Mouse (Mus musculus) kidney, adult 8-10 months (tissue): ENCODE results near the gene Cradd.

Source experiments
- DNase-seq, 2 experiments: peaks; one replicate each; pipeline ENCODE4 v3.0.0; 2022

Gene Cradd

GRCm38 (mm10) chr10:95151012-95151768 lies 172.7 kb downstream of the Cradd start:
- no peak for DNase-seq

GRCm38 (mm10) chr10:95149666-95150065 lies 174.3 kb downstream of the Cradd start:
- DNase-seq, result no peak

- DNase-seq, result no peak
Observed at GRCm38 (mm10) chr10:95148641-95149040, 175.3 kb downstream of the Cradd start.

GRCm38 (mm10) chr10:95147136-95147901 lies 176.6 kb downstream of the Cradd start:
- DNase-seq, result no peak

- peak; percentile 72 to 79 for DNase-seq
Observed at GRCm38 (mm10) chr10:95146491-95146890, 177.4 kb downstream of the Cradd start.

GRCm38 (mm10) chr10:95145204-95145926 lies 178.6 kb downstream of the Cradd start:
- DNase-seq, result peak in 1 of 2 experiments; percentile 60

DNA sequence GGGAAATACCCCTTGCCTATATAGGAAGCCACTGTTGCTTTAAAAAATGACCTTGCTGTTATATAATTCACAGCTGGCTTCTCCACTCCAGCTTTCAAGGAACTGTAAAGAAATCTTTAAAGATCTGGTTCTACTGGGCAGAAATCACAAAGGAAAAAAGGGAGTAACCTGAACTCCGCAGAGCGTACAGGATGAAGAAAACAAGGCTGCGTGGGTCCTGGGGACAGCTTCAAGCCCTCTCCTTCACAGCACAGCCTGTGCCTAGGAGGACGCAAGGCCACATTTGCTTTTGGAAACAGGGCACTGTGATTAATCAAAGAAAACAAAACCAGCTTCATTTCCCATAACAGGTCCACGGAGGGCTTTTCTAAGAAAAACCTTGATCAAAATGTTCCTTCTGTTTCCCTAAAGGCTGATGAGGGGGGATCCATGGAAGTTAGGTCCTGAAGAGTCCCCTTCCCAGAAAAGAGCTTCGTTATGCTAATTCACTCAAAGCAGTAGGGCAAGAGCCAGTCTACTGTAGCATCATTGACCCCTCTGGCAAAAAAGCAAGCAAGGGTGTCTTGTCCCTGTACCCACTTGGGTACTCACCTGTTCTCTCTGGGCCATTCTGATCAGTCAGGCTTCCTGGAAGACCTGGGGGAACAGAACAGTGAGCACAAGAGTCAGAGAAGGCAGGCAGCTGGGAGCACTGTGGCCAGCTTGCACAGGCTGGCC lies 179.4 kb downstream of the Cradd start:
- no peak for DNase-seq

- no peak for DNase-seq
Observed at GRCm38 (mm10) chr10:95143446-95144114, 180.4 kb downstream of the Cradd start.

DNA sequence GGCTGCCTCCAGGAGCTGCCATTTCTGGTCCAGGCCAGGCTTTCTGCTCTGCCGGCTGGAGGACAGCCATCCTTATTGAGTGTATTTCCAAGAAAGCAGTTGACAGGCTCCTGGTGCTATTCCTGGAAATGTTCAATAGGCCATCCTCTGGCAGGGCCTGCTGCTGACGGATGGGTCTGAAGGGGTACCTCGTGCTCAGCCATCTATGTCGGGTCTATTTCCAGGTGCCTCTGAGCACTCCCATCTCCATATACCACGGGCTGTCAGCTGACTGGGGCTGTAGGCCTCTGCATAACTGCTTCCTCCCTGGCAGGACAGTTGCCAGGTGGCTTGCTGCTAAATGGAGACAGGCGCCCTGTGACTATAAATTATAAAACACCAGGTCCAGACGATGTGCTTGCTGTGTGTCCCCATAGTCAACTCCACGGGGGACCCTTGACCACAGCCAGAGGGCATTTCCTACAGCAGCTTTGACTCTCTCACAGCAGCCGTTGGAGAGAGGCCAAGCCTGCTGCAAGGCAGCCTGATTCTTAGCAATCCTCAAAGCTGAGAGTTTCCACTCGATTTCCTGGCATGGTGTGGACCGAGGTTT lies 181.0 kb downstream of the Cradd start:
- DNase-seq, result peak; percentile 81 to 84

DNA sequence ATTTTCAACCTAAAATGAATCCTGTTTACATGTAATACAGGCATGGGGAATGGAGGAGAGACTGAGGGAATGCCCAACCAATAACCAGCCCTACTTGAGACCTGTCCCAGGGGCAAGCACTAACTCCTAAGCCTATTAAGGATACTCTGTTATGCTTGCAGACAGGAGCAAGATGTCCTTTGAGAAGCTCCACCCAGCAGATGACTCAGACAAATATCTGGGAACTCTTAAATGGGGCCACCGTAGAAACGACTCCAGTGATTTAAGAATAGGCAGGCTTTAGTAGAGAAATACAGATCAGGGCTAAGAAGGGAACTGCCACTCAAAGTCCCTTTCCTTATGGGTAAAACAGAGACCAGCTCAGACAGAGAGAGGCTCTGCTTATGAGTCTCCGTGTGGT lies 182.9 kb downstream of the Cradd start:
- no peak for DNase-seq

DNA sequence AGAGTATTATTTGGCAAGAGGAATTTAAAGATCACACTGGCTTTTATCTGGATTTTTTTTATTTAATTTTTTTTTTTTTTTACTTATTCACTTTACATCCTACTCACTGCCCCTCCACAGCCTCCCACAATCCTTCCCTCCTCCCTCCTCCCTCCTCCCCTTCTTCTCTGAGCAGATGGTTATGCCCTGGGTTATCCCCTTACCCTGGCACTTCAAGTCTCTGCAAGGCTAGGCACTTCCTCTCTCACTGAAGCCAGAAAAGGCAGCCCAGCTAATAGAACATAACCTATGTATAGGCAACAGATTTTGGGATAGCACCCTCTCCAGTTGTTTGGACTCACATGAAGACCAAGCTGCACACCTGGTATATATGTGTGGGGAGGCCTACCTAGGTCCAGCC lies 183.7 kb downstream of the Cradd start:
- no peak for DNase-seq

DNA sequence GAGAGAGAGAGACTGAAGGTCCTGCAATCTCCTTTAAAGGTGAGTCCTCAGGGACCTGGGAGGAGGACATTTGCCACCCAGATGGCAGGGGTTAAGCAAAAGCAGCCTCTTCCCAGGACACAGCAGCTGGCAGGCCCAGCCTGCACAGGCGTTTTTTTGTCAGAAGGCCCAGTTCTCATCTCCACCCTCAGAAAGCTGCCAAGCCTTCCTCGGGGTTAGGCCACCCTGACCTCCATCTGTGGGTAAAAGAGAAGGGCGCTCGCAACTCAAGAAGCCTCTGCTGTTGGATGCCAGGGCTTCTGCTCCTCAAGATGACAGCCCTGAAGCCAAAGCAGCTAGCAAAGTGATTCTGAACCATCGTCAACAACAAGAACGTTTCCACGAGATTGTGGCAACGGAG lies 184.3 kb downstream of the Cradd start:
- DNase-seq, result no peak

DNA sequence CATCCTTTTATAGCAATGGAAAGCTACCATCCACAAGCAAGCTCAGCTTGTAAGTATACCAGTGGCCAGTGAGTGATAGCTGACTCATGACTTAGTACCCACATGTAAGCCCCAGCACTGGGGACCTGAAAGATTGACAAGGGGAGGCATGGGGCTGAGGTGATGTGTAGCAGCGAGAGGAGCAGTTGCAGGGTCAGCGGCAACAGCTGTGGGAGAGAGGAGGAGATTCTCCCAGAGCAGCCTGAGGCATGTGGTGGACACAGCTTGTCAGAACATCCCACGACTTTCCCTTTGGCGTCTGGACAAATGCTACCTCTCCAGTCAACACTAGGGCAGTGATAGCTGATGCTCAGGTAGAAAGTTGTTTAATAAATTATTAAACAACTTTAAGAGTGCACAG lies 190.9 kb downstream of the Cradd start:
- DNase-seq, result no peak
